Mouse (Mus musculus) liver, embryonic 14.5 days (tissue): ENCODE measurements around the gene Ilf2.

ENCODE experiments used
- CTCF ChIP-seq: IDR thresholded peaks from 2 replicates; pipeline ENCODE4 v1.5.1; 2016; ENCODE audit warnings: antibody characterized with exemption, low read depth, control low read depth
- EP300 ChIP-seq: IDR thresholded peaks from 2 replicates; pipeline ENCODE4 v1.6.1; 2016; ENCODE audit warnings: antibody characterized with exemption, low read depth

DNA sequence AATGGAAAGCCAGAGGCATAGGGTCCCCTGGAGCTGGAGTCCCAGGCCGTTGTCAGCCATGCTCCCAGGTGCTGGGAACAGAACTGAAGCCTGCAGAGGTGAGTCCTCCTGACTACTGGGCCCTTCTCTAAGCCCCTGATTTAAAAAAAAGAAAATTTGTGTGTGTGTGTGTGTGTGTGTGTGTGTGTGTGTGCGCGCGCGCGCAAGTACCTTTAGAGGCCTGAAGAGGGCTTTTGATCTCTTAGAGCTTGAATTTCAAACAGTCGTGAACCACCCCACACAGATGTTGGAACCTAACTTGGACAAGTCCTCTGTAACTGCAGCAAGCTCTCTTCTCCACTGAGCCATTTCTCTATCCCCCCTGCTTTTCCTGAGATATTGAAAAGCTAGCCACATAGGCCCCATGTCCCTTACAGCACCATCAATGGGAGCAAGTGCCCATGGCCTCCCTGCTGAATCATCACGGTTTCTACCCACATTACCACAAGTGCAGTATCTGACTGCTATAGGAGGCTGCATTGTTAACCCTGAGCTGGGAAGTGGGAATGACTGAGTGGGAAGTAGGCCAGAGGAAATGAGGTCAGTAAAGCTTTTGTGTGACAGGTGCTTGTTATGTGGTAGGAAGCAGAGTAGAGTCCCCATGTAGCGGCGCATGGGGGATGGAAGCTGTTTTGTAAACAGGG lies 8.2 kb upstream of the Ilf2 start:
- TF ChIP-seq CTCF: no peak; the same call in 1 of the 2 replicates
- no peak for TF ChIP-seq EP300
